Mouse (Mus musculus) left cerebral cortex, postnatal 25 days (tissue): ENCODE data around the gene Olfr1367. TPM values are rescaled to one million over a fixed set of nuclear protein-coding genes. Genes with fewer than 3 reads are reported as not detected.

Experiments
- DNase-seq, 2 experiments: peaks; one replicate each; pipeline ENCODE4 v3.0.0; 2022; ENCODE audit warnings: low spot score in 2 of 2, mixed read lengths in 1 of 2
- intact Hi-C: fragments of 180-260 bp; cut with DNase I; formaldehyde crosslinking; loops from one replicate; pipeline ENCODE4 v1.15.1; 2025
- total RNA-seq, 2 experiments: library from RNA; stranded (reverse); gene quantifications; 2 replicates each; pipeline ENCODE4 v1.2.3; 2021

Olfr1367 gene
- total RNA-seq = not detected

DNA sequence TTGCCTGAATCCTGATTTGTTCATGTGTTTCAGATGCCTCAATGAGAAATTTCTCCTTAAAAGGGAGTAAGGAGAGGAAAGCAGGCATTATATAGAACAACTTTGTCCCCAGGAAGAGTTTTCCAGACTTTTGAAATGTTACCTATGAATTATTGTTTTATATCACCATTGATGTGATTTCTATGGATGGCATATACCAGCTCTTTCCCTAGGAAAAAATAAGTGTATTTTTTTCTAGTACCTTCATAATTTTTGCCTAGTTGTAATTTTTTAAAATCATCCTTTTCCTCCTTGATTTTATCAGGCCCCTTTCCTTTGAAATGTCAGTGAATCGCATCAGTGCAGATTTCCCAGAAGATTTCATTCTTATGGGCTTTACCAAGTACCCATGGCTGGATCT, at the start of gene Olfr1367:
Olfr1367 (plus strand) TSS at position 301 of the 400 bp plus-strand sequence.
- intact Hi-C loops = no loop called here
- no peak for DNase-seq

- DNase-seq = no peak
- intact Hi-C loops = no loop called here
Measured at GRCm38 (mm10) chr13:21298557-21298956, 48.2 kb upstream of the Olfr1367 start.

DNA sequence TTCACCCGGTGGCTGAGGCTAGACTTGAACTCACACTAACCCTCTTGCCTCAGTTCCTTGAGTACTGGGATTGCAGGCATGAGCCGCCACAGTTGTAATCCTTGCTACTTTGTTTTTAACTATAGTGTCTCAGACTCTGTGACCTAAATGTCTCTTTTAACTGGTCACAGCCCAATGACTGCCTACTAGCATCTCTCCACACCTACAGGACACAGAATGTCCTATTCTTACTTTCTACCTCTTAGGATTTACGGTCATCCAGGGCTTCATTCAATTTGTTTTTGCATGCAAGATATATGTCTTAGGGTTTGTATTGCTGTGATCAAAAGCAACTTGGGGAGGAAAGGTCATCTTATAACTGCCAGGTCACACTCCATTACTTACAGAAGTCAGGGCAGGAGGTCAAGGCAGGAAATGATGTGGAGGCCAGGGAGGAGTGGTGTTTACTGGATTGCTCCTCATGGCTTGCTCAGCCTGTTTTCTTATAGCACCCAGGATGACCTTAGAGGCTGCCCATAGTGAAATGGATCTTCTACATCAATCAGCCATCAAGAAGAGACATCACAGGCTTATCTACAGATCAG, 42.1 kb upstream of the Olfr1367 start:
- intact Hi-C loops = no loop called here
- DNase-seq = no peak

DNA sequence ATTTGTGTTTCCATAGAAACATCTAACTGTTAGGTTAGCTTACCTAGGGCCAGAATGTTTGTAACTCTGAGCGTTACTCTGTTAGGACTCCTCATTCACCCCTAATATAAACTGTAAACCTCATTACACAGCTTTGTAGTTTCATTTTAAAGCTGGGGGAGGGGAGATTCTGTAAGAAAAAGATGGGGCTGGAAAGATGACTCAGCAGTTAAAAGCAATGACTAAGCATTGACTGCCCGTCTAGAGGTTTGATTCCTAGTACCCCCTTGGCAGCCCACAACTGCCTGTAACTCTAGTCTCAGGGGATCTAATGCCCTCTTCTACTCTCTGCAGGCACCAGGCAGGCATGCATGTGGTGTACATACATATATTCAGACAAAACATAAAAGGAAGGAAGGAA, 36.9 kb upstream of the Olfr1367 start:
- DNase-seq = no peak
- intact Hi-C loops = no loop called here

DNA sequence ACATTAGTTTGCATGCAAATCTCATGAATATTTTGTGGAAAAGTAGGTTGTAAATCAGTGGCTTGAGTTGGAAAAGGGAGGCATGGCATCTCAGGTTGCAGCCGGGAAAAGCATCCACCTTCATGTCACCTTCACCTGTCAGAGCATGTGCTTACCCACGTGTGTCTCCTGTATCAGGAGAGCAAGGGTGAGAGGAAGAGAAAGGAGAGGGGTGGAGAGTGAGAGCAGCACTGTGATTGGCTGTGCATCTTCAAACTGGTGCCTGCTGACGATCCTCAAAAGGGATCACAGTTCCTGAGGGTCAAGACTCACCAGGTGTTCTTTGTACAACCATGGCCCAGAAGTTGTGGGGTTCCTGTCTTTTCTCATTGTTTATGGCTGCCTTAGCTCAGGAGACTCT, 34.8 kb upstream of the Olfr1367 start, which contains the start of gene Gpx6:
Gpx6 (plus strand) TSS at position 200 of the 400 bp plus-strand sequence.
- DNase-seq = no peak
- intact Hi-C loops = no loop called here

DNA sequence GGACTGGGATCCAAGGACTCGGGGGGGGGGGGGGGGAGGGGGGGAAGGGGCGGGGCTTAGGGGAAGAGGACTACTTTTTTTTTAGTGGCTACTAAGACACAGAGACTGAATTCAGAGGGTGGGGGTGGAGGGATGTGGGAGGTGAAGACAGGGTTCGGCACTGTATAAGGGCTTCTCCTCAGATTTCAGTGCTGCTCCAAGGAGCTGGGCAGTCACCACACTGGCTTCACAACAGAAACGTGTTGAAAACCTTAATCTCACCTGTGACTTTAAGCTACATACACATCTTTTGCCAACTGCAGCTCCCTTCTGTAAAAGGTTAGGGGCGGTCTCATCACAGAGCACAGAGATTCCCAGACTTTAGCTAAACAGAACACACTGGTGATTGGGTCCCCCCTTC, 33.9 kb upstream of the Olfr1367 start:
- intact Hi-C loops = no loop called here
- DNase-seq = no peak

GRCm38 (mm10) chr13:21313903-21314302, 32.8 kb upstream of the Olfr1367 start:
- intact Hi-C loops = no loop called here
- no peak for DNase-seq

- no peak for DNase-seq
- intact Hi-C loops = loop anchor here (10.0 kb wide), 1 partner anchor 1025 kb away; no protein-coding TSS in a partner anchor
Measured at GRCm38 (mm10) chr13:21320262-21320661, 26.4 kb upstream of the Olfr1367 start.

GRCm38 (mm10) chr13:21321890-21322494, 24.7 kb upstream of the Olfr1367 start:
- DNase-seq = peak; percentile 28 to 43
- intact Hi-C loops = loop anchor here (10.0 kb wide), 1 partner anchor 1027 kb away; no protein-coding TSS in a partner anchor

DNA sequence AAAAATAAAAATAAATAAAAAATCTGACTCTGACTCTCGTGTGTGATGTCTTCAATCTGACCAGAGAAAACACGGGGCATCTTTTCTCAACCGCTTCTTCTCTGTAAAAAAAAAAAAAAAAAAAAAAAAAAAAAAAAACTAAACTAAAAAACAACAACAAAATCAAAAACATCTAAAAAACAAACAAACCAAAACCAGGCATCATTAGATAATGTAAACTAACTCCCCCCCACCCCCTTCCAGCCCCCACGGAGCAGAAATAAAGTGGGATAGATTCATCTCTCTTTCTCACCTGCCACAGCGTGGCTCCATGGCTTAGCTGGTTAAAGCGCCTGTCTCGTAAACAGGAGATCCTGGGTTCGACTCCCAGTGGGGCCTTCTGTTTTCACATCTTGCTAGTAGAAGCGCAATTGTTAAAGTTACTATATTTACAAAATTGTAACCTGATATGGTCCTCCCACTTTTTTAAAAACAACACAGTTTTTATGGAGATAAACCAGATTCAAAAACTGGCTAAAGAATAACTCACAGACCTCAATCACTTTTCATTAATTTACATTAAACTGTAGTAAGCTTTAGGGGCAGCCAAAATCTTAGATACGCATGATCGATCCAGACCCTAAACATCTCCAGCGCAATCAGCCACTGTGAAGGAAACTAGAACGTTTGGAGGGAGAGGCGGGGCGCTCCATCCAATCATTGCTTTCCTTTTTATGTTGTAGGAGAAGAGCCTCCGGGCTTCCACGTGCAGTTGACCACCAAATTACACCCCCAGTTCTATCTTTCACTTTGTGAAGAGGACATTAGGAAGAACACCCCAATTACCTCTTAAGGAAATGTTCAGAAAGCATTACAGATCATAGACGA, 24.0 kb upstream of the Olfr1367 start:
- intact Hi-C loops = loop anchor here (10.0 kb wide), 1 partner anchor 1028 kb away; no protein-coding TSS in a partner anchor
- peak; percentile 71 to 80 for DNase-seq

- intact Hi-C loops = loop anchor here (10.0 kb wide), 1 partner anchor 1029 kb away; no protein-coding TSS in a partner anchor
- peak; percentile 3 to 12 for DNase-seq
Measured at GRCm38 (mm10) chr13:21323405-21323804, 23.3 kb upstream of the Olfr1367 start.

DNA sequence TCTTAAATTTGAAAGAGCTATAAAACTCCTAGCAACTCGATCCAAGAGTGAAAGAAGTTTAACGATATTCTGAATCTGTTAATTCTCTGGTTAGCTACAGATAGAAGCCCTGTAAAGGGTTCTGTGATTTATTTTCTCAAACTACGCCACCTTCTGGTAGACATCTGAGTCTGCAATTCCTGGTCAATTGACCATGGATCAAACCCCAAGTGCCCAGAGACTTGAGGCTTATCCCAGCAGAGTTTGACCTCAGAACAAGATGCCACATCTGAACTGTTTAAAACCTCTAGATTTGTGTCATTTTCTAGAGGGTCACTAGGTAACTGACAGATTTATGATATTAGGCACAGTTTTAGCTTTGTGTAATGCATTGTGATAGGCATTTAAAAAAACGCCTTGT, 20.5 kb upstream of the Olfr1367 start:
- peak; percentile 6 to 21 for DNase-seq
- intact Hi-C loops = loop anchor here (2.0 to 10.0 kb wide), 4 partner anchors 49 to 1031 kb away; no protein-coding TSS in a partner anchor

GRCm38 (mm10) chr13:21326657-21327211, 20.0 kb upstream of the Olfr1367 start:
- DNase-seq = peak; percentile 81 to 82
- intact Hi-C loops = loop anchor here (2.0 to 10.0 kb wide), 4 partner anchors 50 to 1032 kb away; no protein-coding TSS in a partner anchor

GRCm38 (mm10) chr13:21327424-21327823, 19.3 kb upstream of the Olfr1367 start:
- intact Hi-C loops = loop anchor here (2.0 to 10.0 kb wide), 4 partner anchors 51 to 1033 kb away; no protein-coding TSS in a partner anchor
- DNase-seq = peak; percentile 11 to 44

- intact Hi-C loops = no loop called here
Measured at GRCm38 (mm10) chr13:21350593-21350992, 3.9 kb downstream of the Olfr1367 start.

DNA sequence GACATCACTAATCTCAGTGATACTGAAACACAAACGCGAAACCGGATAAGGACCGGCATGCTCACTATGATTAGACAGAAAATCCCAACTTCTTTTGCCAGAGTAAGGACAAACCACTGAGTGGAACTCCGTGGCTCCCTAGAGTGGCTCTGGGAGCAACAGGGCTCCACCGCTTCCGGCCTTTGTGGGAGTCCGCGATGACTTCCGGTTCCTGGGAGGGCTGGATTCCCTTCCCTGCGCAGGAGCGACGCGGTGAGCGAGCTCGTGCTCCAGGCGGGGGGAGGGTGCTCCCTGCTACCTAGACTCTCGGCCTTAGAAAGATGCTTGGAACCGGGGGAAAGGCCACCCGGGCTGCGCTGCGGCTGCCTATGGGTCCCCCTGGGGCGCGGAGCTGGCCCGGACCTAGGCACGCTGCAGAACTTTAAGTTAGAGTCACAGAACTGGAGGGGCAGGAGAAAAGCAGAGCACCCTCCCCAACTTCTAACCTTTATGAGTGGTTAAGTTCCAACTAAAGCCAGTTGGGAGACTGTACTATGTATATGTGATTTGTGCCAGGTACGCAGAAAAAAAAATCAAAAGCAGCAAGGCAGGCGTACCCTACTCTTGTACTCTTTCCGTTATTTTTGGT, 16.0 kb downstream of the Olfr1367 start, which contains the start of gene Zscan12:
Zscan12 (plus strand) TSS at position 200 of the 628 bp plus-strand sequence.
- intact Hi-C loops = loop anchor here (1.0 to 2.0 kb wide), 4 partner anchors 40 to 168 kb away; partner anchors contain the start of genes Zkscan3, Zkscan4, Zkscan8 and Zscan26
- peak; percentile 88 to 94 for DNase-seq

More at GRCm38 (mm10) chr13:21350593-21350992, 3.9 kb downstream of the Olfr1367 start:
- no peak for DNase-seq

GRCm38 (mm10) chr13:21363719-21364118, 17.0 kb downstream of the Olfr1367 start:
- intact Hi-C loops = loop anchor here (2.0 kb wide), 3 partner anchors 39 to 167 kb away; partner anchors contain the start of genes Zkscan3, Zkscan8 and Zscan26

GRCm38 (mm10) chr13:21366635-21367034, 19.9 kb downstream of the Olfr1367 start:
- DNase-seq = no peak
- intact Hi-C loops = no loop called here

More at GRCm38 (mm10) chr13:21363719-21364118, 17.0 kb downstream of the Olfr1367 start:
- DNase-seq = no peak

DNA sequence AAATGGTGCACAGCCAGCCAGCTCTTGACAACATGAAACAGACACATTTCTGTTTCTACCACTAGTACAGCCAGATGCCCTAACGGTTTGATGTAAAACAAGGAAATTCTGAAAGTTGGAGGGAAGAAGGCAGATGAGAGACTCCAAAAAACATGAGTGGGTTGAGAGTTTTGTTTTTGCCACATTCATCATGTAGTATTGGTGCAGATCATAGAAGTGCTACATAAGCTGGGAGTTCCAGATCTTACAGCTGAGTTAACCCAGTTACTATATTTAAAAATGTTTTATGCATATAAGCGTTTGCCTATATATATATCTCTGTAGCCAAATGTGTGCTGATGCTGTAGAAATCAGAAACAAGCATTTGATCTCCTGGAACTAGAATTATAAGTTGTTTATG, 26.0 kb downstream of the Olfr1367 start:
- DNase-seq = peak in 1 of 2 experiments; percentile 59
- intact Hi-C loops = no loop called here
